Mouse (Mus musculus): Measurements from ENCODE around the gene Syna. TPM values are rescaled to one million over a fixed set of nuclear protein-coding genes. Genes with fewer than 3 reads are reported as not detected.

The Syna gene
- polyA plus RNA-seq, 1 experiment from 2014 or later, result 0.15 TPM

DNA sequence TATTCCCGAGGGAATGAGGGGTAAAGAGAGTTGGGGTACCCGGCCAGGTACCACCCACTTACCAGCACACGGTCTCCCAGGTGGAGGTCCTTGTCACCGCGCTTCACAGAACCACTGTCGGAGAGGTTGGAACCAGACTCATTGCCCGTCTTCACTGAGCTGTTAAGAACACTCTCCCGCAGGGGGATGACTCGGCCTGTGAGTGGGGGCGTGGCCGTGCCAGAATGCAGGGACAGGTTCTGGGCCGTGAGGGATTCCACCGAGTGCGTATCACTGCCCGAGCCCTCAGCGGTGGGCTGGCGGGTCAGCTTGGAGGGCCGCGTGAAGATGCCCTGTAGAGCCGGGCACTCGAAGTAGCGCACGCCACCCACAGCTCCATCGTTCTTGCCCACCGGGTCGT, 37.4 kb downstream of the Syna start:
- WGBS, result 91% methylated on average over 26 of the region's 26 CpGs
- H3K4me2 ChIP-seq (replicated peaks), result no peak overlapping the region
- H3K27me3 ChIP-seq, result no peaks in the 10 kb centered on the region
- no peaks in the 10 kb centered on the region for H3K4me1 ChIP-seq
- no peak overlapping the region for H3K9ac ChIP-seq
- H3K36me3 ChIP-seq, result peaks cover 73% of the 10 kb centered on the region
- H3K27ac ChIP-seq, result no peak overlapping the region
- no peaks in the 10 kb centered on the region for H3K9me3 ChIP-seq
- no peak for ATAC-seq (ENCODE audit: insufficient number of reproducible peaks, insufficient read depth, low FRiP score, low TSS enrichment)
- H3K4me3 ChIP-seq, result no peak overlapping the region

DNA sequence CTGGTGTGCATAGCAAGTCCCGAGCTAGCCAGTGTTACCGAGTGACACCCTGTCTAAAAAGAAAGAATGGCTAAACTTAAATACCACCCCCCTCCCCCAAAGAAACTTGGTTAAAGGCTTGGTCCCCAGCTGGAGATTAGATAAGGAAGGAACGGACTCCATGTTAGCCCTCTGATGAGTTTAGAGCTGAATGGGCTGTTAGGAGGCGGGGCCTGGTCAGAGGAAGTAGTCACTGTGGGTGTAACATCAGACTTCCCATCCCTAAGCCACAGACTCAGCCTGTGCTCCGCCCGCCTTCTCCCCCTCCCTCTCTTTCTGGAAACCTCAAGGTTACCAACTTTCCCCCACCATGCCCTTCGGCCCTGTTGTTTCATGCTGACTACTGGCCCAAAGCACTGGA, 38.2 kb downstream of the Syna start:
- no peak overlapping the region for H3K4me3 ChIP-seq
- no peak overlapping the region for H3K9ac ChIP-seq
- H3K4me2 ChIP-seq (replicated peaks), result no peak overlapping the region
- H3K27me3 ChIP-seq, result no peaks in the 10 kb centered on the region
- no peak overlapping the region for H3K27ac ChIP-seq
- peaks cover under 1% of the 10 kb centered on the region; the same call in 1 of the 2 replicates for H3K9me3 ChIP-seq
- H3K4me1 ChIP-seq, result no peaks in the 10 kb centered on the region
- H3K36me3 ChIP-seq, result peaks cover 79% of the 10 kb centered on the region
- WGBS, result 89% methylated on average over 7 of the region's 7 CpGs
- ATAC-seq (ENCODE audit: insufficient number of reproducible peaks, insufficient read depth, low FRiP score, low TSS enrichment), result no peak

DNA sequence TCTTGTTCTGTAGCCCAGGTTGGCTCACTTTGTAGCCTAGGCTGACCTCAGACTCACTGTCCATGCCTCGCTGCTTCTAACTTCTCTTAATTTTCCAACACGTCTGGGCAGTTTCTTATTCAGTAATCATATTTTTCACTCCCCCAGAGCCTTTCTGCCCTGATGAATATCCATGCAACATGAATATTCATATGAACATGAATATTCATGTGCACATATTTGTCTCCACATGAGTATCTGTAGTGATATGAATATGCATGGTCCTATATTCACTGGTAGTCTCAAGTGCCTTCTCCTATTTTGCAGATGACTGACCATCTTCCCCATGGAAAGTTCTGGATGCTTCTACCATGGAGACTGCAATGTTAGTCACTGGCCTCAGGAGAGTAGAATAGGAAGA, 38.8 kb downstream of the Syna start:
- H3K4me3 ChIP-seq, result no peak overlapping the region
- no peaks in the 10 kb centered on the region for H3K4me1 ChIP-seq
- H3K27me3 ChIP-seq, result no peaks in the 10 kb centered on the region
- H3K4me2 ChIP-seq (replicated peaks), result no peak overlapping the region
- H3K27ac ChIP-seq, result no peak overlapping the region
- no peak overlapping the region for H3K9ac ChIP-seq
- H3K36me3 ChIP-seq, result peaks cover 79% of the 10 kb centered on the region
- H3K9me3 ChIP-seq, result peaks cover 3% of the 10 kb centered on the region; the same call in 1 of the 2 replicates
- 90% methylated on average over 2 of the region's 2 CpGs for WGBS
- no peak for ATAC-seq (ENCODE audit: insufficient number of reproducible peaks, insufficient read depth, low FRiP score, low TSS enrichment)

DNA sequence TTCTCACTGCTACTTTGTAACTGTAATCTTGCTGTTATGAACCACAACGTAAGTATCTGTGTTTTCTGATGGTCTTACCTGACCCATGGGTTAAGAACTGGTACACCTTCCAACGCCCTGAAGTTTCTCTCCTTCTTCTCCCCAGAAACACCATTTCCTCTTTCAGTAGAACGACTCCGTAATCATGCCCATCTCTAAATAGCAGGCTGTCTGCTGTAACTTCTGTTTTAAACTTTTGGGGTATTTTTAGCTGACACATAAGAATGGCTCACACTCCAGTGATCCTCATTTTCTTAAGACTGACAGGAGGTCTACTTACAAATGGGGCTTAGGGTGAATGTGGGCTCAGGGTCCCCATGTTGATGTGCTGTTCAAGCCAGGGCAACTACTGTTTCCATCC, 39.9 kb downstream of the Syna start:
- Histone ChIP-seq H3K36me3 (peaks cover 82% of the 10 kb centered on the region), H3K27me3 (no peaks in the 10 kb centered on the region), H3K9me3 (peaks cover 3% of the 10 kb centered on the region; the same call in 1 of the 2 replicates), H3K4me3 (no peak overlapping the region), H3K27ac (no peak overlapping the region), H3K4me1 (no peaks in the 10 kb centered on the region), H3K4me2 (replicated peaks) (no peak overlapping the region), H3K9ac (no peak overlapping the region)
- over 99% methylated on average over 4 of the region's 4 CpGs for WGBS
- no peak for ATAC-seq (ENCODE audit: insufficient number of reproducible peaks, insufficient read depth, low FRiP score, low TSS enrichment)

DNA sequence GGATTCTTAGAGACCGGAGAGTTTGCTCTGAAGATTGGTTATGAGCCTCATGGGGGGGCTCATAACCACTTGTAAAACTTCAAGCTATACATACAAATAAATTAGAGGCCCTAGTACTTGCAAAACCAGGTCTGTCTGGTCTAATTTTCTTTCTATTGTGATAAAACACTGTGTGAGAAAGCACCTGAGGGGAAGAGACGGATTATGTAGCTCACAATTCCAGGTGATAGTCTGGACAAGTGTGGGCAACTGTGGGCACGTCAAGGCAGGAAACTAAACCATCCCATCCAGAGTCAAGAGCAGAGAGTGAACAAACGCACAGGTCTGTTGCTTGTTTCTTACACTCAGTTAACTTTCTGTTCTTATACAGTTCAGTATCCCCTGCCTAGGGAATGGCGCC, 40.5 kb downstream of the Syna start:
- no peak for ATAC-seq (ENCODE audit: insufficient number of reproducible peaks, insufficient read depth, low FRiP score, low TSS enrichment)
- Histone ChIP-seq H3K36me3 (peaks cover 84% of the 10 kb centered on the region), H3K9me3 (peaks cover 3% of the 10 kb centered on the region; the same call in 1 of the 2 replicates), H3K27ac (no peak overlapping the region), H3K4me3 (no peak overlapping the region), H3K4me2 (replicated peaks) (no peak overlapping the region), H3K4me1 (no peaks in the 10 kb centered on the region), H3K9ac (no peak overlapping the region), H3K27me3 (no peaks in the 10 kb centered on the region)
- 89% methylated on average over 5 of the region's 5 CpGs for whole genome bisulfite sequencing

DNA sequence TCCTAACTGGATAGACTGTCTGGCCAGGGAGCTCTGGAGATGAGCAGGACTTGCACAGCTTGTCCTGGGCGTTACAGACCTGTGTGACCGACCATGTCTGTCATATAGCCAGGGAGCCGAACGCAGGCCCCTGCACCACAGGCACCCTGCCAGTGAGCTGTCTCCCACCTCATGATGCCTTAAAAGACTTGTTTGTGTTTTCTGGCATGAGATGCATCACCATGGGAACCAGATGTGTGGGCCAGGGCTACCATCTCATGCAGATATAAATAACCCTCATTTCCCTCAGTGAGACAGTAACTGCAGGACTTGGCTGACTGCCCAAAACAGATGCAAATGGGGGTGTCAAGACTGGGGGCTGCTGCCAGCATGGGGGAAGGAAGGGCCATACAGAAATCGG, 47.9 kb downstream of the Syna start:
- Histone ChIP-seq H3K4me3 (no peak overlapping the region), H3K36me3 (peaks cover 94% of the 10 kb centered on the region), H3K4me2 (replicated peaks) (no peak overlapping the region), H3K4me1 (no peaks in the 10 kb centered on the region), H3K27ac (no peak overlapping the region), H3K27me3 (no peaks in the 10 kb centered on the region), H3K9ac (no peak overlapping the region), H3K9me3 (peaks cover 3% of the 10 kb centered on the region; the same call in 1 of the 2 replicates)
- no peak for ATAC-seq (ENCODE audit: insufficient number of reproducible peaks, insufficient read depth, low FRiP score, low TSS enrichment)
- 93% methylated on average over 5 of the region's 5 CpGs for WGBS

DNA sequence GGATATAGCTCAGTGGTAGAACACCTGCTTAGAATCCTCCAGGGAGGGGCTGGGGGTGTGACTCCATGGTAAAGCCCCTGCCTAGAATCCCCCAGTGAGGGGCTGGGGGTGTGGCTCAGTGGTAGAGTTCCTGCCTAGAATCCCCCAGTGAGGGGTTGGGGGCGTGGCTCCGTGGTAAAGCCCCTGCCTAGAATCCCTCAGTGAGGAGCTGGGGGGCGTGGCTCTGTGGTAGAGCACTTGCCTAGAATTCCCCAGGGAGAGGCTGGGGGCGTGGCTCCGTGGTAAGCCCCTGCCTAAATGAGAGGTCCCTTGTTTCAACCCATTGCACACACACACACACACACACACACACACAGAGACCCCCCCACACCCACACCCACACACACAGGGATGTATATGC, 49.7 kb downstream of the Syna start:
- H3K4me1 ChIP-seq, result no peaks in the 10 kb centered on the region
- no peak for ATAC-seq (ENCODE audit: insufficient number of reproducible peaks, insufficient read depth, low FRiP score, low TSS enrichment)
- H3K4me2 ChIP-seq (replicated peaks), result no peak overlapping the region
- peaks cover 76% of the 10 kb centered on the region for H3K36me3 ChIP-seq
- H3K9me3 ChIP-seq, result no peaks in the 10 kb centered on the region
- H3K4me3 ChIP-seq, result no peak overlapping the region
- no peak overlapping the region for H3K9ac ChIP-seq
- H3K27ac ChIP-seq, result no peak overlapping the region
- 90% methylated on average over 5 of the region's 5 CpGs for WGBS
- no peaks in the 10 kb centered on the region for H3K27me3 ChIP-seq

DNA sequence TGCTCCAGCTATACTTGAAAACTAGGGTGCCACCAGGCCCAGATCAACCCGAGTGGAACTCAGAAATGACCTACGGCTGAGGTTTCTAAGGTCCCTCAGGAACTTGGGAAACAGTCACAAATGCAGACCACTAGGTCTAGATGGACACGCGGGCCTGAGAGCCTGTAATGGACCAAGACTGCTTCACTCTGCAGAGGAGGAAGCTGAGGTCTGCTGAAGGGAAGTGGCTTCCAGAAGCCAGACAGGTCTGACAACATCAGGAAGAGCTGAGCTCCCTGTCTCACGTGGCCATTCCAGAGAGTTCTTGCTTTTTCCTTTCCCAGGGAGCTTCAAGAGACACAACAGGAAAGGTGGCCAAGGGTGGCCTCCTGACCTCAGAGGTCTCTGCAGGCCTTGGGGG, 51.0 kb downstream of the Syna start:
- 84% methylated on average over 5 of the region's 5 CpGs for WGBS

More for the DNA sequence above, 51.0 kb downstream of the Syna start:
- no peak for ATAC-seq (ENCODE audit: insufficient number of reproducible peaks, insufficient read depth, low FRiP score, low TSS enrichment)
- no peaks in the 10 kb centered on the region for H3K4me1 ChIP-seq
- peaks cover 74% of the 10 kb centered on the region for H3K36me3 ChIP-seq
- H3K27me3 ChIP-seq, result no peaks in the 10 kb centered on the region
- no peaks in the 10 kb centered on the region for H3K9me3 ChIP-seq
- no peak overlapping the region for H3K4me3 ChIP-seq
- H3K9ac ChIP-seq, result no peak overlapping the region
- no peak overlapping the region for H3K27ac ChIP-seq
- H3K4me2 ChIP-seq (replicated peaks), result no peak overlapping the region

Small RNA genes lying within 50 kb of the gene (microRNA-seq; reads per million reads assigned to microRNA genes)
- gene Mir7228, result not detected

Other genes with a start within 250 kb of the Syna start
- gene Gtf2i, start 245.4 kb downstream of the Syna start, polyA plus RNA-seq (2016; fragmentation: Nextera tagmentation; extraction: Ambion mirVana), result 227 and 232 TPM in 2 replicates
- gene Gtf2ird1, start 103.5 kb downstream of the Syna start, polyA plus RNA-seq (2016; fragmentation: Nextera tagmentation; extraction: Ambion mirVana), result 151 and 153 TPM in 2 replicates
- 7.4 and 7.6 TPM in 2 replicates for gene Clip2, start 7.7 kb downstream of the Syna start, polyA plus RNA-seq (2016; fragmentation: Nextera tagmentation; extraction: Ambion mirVana)
- 307 and 317 TPM in 2 replicates for gene Rfc2, start 21.2 kb upstream of the Syna start, polyA plus RNA-seq (2016; fragmentation: Nextera tagmentation; extraction: Ambion mirVana)
- gene Lat2, start 54.9 kb upstream of the Syna start, polyA plus RNA-seq (2016; fragmentation: Nextera tagmentation; extraction: Ambion mirVana), result 1.9 and 3.3 TPM in 2 replicates
- 504 and 505 TPM in 2 replicates for gene Eif4h, start 79.3 kb upstream of the Syna start, polyA plus RNA-seq (2016; fragmentation: Nextera tagmentation; extraction: Ambion mirVana)
- gene Limk1, start 128.4 kb upstream of the Syna start, polyA plus RNA-seq (2016; fragmentation: Nextera tagmentation; extraction: Ambion mirVana), result 12.3 and 13.8 TPM in 2 replicates
- 32.7 and 35.4 TPM in 2 replicates for gene Eln, start 187.2 kb upstream of the Syna start, polyA plus RNA-seq (2016; fragmentation: Nextera tagmentation; extraction: Ambion mirVana)